Mouse (Mus musculus): ENCODE measurements at regions not wholly inside any gene's neighbourhood (a gene's known extent, or its start where the extent isn't known, plus 50 kb on each side); places are given as distances from the start of the nearest gene placed in this dataset.

DNA sequence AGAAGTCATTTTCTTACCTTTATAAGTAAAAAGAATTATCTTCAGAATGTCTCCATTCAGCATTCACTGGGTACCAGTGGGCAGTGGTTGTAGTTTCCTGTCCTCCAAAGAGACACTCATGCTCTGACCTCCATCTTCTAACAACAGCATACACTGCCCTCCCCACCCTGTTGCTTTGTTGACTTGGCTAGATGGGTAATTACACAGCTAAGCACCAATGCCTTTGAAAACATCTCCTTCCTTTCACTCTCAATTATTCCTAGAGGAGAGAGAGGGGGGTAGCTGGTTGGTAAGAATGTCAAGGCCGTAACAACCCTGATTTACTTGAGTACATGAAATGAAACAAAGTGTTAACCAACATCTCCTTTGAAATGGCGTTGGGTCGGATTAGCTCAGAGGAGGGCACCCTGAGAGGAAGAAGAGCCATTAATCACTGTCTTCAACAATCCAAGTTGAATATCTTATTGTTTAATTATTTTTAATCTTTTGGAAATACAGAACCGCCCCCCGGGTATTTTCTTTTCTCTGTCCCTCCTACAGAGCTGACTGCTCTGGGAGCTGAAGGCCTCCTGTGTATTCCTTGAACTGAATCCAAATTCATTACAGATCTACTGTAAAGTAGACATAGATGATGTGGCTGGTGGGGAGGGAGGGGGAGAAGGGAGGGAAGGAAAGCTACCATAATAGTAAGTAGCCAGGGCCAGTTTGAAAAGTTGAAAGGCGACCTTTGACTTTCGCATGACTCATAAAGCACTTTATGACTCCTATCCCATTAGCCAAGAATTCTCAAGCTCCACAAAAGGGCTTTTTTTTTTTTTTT is 302.9 kb downstream of the Pik3r1 start:
- no peak for TF ChIP-seq POLR2A (IDR thresholded peaks at IDR 0.05; ENCODE audit: insufficient read depth, low read length)
- no peak for TF ChIP-seq CTCF (IDR thresholded peaks at IDR 0.05; ENCODE audit: low read depth, low read length)

Data from ES-Bruce4 (cell line).